Mouse (Mus musculus) lung, embryonic 16.5 days (tissue): ENCODE data around the gene Phf10. TPM values are rescaled to one million over a fixed set of nuclear protein-coding genes. Genes with fewer than 3 reads are reported as not detected.
"Not testable (repeated sequence)": the region's sequence is repeated elsewhere in the genome, so short reads cannot be mapped to it uniquely, and the experiment has no call there.

Experiments used
- ATAC-seq: fragments of 200-750 bp; cut with Nextera tagmentation; 2 replicates; pipeline ENCODE4 v1.8.0; 2017; ENCODE audit warnings: low read depth, mild to moderate bottlenecking, moderate library complexity
- H3K27ac ChIP-seq: fragments of 300-500 bp; sonication (generic); 2 replicates; pipeline ENCODE4 v1.5.1; 2014; ENCODE audit warnings: mild to moderate bottlenecking, control low read depth, low read length
- H3K27me3 ChIP-seq: fragments of 300-500 bp; sonication (generic); 2 replicates; pipeline ENCODE4 v1.6.1; 2014; ENCODE audit warnings: low read depth, low read length, mixed read lengths; ENCODE audit not compliant: control insufficient read depth, insufficient read depth
- H3K36me3 ChIP-seq: fragments of 300-500 bp; sonication (generic); 2 replicates; pipeline ENCODE4 v1.6.1; 2014; ENCODE audit warnings: low read length; ENCODE audit not compliant: control insufficient read depth, insufficient read depth
- H3K4me1 ChIP-seq: fragments of 300-500 bp; sonication (generic); replicated peaks from 2 replicates; pipeline ENCODE4 v1.6.1; 2014; ENCODE audit warnings: low read length, mixed read lengths; ENCODE audit not compliant: control insufficient read depth, insufficient read depth
- H3K4me2 ChIP-seq: fragments of 300-500 bp; sonication (generic); 2 replicates; pipeline ENCODE4 v1.6.1; 2014; ENCODE audit warnings: low read depth, low read length, control low read depth
- H3K4me3 ChIP-seq: fragments of 300-500 bp; sonication (generic); 2 replicates; pipeline ENCODE4 v1.5.1; 2014; ENCODE audit warnings: mild to moderate bottlenecking, low read length, control low read depth
- H3K9ac ChIP-seq: fragments of 300-500 bp; sonication (generic); 2 replicates; pipeline ENCODE4 v1.6.1; 2014; ENCODE audit warnings: low read length, control low read depth
- H3K9me3 ChIP-seq: fragments of 300-500 bp; sonication (generic); 2 replicates; pipeline ENCODE4 v1.6.1; 2016; ENCODE audit warnings: low read length; ENCODE audit not compliant: control insufficient read depth
- WGBS: fragments of 180-500 bp; shearing (Covaris S2); extraction: QIAGEN DNeasy Blood & Tissue Kit; methylation state at CpG from one replicate; pipeline ENCODE4 v1.1.7; 2014; 5-methylcytosine and 5-hydroxymethylcytosine counted together
- polyA plus RNA-seq: library from polyadenylated mRNA; unstranded; fragments of >200 nt; fragmentation: Nextera tagmentation; extraction: Ambion mirVana; gene quantifications from 2 replicates; pipeline ENCODE4 v1.2.1, GENCODE M21; 2015

Gene Phf10
- polyA plus RNA-seq: 36.1 and 36.6 TPM in 2 replicates

- H3K36me3 ChIP-seq, H3K9me3 ChIP-seq, H3K4me1 ChIP-seq, H3K27me3 ChIP-seq: not testable (repeated sequence)
- Histone ChIP-seq H3K9ac (peak within 1 kb of the TSS; percentile 74), H3K4me3 (peak within 1 kb of the TSS; percentile 65), H3K27ac (peak within 1 kb of the TSS; percentile 67; the same call in 1 of the 2 replicates), H3K4me2 (peak within 1 kb of the TSS; percentile 81)
- under 1% methylated on average over 33 of the region's 100 CpGs for WGBS
- ATAC-seq: peak; percentile 87
Measured at GRCm38 (mm10) chr17:14960951-14961556, at the start of gene Phf10. Gene Phf10, minus strand, starts transcription at chr17:14961273.

DNA sequence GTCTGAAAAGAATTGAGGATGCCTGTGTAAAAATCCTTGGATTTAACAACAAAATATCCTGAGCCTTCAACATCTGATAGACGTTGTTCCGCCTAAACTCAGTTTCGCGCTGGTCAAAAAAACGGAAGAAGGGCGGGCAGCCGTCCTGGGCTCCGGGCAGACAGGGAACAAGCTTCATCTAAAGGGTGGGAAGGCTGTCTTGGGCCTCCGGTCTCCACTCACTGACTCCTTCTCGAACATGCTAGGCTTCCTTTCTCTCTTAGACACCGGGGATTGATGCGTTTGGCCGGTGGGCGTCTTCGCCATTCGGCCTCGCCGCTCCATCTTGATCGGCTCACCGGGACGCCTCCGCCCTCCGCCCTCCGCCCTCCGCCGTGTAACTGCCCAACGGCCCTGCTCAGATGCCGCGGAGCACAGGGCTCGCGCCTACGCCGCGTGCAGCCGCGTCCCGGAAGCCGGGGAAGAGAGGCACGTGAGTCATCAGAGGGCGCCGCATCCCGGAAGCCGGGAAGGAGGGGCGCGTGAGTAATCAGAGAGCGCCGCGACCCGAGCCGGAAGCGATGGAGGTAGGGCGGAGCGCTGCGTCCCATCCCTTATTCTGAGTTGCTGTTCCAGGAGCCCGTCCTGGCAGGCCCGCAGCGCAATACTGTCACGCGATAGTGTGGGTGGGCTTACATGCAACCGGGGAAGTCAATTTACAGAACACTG, 48.8 kb upstream of the Phf10 start, which contains the start of gene Gm3435:
Gene Gm3435, plus strand, starts transcription at position 471 of the 708 bp plus-strand sequence.
- not testable (repeated sequence) for H3K27ac ChIP-seq, H3K4me1 ChIP-seq, H3K27me3 ChIP-seq, H3K4me2 ChIP-seq, H3K36me3 ChIP-seq, H3K9ac ChIP-seq, H3K9me3 ChIP-seq, H3K4me3 ChIP-seq
- ATAC-seq: peak; percentile 99
- WGBS: no CpG with 5 or more reads among the region's 60 CpGs

GRCm38 (mm10) chr17:15009088-15009487, 48.0 kb upstream of the Phf10 start:
- H3K27ac ChIP-seq, ATAC-seq, H3K4me2 ChIP-seq, H3K27me3 ChIP-seq, H3K9me3 ChIP-seq, H3K9ac ChIP-seq, H3K36me3 ChIP-seq, H3K4me1 ChIP-seq, H3K4me3 ChIP-seq: not testable (repeated sequence)
- WGBS: no CpG with 5 or more reads among the region's 3 CpGs

GRCm38 (mm10) chr17:15000047-15000446, 39.0 kb upstream of the Phf10 start:
- not testable (repeated sequence) for H3K9ac ChIP-seq, H3K4me2 ChIP-seq, H3K9me3 ChIP-seq, H3K4me1 ChIP-seq, ATAC-seq, H3K4me3 ChIP-seq, H3K27me3 ChIP-seq, H3K36me3 ChIP-seq, H3K27ac ChIP-seq
- WGBS: no CpG with 5 or more reads among the region's 4 CpGs

DNA sequence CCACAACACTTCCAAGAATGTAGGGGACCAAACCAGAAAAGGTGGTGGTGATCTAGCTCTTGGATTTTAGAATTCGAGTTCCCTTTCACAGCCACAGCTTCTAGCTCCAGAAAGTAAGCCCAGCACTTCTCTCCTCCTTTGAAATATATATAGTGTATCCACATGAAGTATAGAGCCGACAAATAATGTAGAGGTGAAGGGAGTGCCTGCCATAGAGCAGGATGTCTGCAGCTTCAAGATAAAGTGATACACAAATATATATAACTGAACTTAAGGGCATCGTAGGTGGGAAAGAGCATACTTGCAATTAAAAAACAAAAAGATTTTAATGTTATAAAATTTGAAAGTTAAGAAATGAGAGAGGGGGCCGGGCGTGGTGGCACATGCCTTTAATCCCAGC, 33.1 kb upstream of the Phf10 start:
- WGBS: no CpG with 5 or more reads among the region's 5 CpGs
- H3K9me3 ChIP-seq, H3K4me1 ChIP-seq, H3K9ac ChIP-seq, ATAC-seq, H3K27me3 ChIP-seq, H3K36me3 ChIP-seq, H3K4me3 ChIP-seq, H3K4me2 ChIP-seq, H3K27ac ChIP-seq: not testable (repeated sequence)

- H3K4me3 ChIP-seq, H3K9ac ChIP-seq, H3K27me3 ChIP-seq, H3K36me3 ChIP-seq, H3K4me1 ChIP-seq, H3K27ac ChIP-seq, H3K4me2 ChIP-seq, H3K9me3 ChIP-seq: not testable (repeated sequence)
- peak; percentile 84 for ATAC-seq
- WGBS: no CpG with 5 or more reads among the region's 47 CpGs
Measured at GRCm38 (mm10) chr17:14993139-14993832, 32.2 kb upstream of the Phf10 start.

DNA sequence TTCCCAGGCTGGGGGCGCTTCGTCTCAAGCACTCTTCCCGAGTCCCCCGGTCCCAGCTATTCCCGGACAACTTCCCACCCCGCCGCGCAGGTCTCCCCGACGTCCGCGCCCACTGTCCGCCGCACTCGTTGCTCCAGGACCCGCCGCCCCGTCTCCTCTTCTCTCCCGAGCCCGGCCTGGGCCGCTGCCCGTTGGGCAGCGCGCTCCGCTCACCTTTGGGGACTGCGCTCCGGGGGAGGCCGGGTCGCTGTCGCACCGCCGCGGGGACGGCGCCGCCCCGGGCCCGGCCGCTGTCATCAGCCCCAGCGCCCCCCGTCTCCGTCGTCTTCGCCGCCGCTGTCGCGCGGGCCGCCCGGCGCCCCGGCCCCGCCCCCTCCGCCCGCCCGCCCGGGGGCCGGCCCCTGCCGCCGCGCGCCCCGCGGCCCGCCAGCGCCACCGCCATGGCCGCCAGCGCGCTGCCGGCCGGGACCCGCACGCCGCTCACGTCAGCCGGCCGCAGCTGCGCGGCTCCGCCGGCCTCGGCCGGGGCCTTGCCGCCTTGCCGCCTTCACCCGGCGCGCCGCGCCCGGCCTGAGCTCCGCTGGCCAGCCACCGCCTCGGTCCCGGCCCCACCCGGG, 31.6 kb upstream of the Phf10 start:
- H3K9me3 ChIP-seq, H3K9ac ChIP-seq, H3K27ac ChIP-seq, H3K36me3 ChIP-seq, H3K4me1 ChIP-seq, H3K4me3 ChIP-seq, H3K27me3 ChIP-seq, H3K4me2 ChIP-seq: not testable (repeated sequence)
- WGBS: no CpG with 5 or more reads among the region's 98 CpGs
- ATAC-seq: peak; percentile 82

DNA sequence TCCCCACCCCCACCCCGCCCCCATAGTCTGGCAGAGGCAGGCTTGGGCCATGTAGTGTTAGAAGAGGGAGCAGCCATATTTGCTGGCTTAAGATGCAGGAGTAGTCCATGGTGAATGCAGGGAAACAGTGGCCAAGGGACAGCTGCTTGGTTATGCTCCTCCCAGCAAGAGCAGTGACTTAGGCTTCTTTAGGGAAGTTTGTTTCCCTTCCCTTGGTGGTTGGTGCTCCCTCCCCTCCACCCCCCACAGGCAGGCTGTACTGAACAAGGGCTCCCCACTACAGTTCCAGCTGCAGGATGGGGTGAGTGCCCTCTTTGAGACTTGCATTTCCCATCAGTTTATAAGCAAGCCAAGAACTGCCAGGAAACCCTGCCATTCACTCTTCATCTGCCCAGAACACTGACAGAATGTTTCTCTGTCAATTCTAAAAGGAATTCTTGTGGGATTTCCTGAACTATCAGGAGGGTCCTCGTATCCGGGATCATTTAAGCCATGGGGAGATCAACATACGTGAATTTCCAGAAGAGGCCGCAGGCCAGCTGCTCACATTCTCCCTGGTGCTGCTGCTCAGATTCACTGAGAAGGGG, 29.1 kb upstream of the Phf10 start:
- not testable (repeated sequence) for ATAC-seq, H3K4me3 ChIP-seq, H3K9ac ChIP-seq, H3K27ac ChIP-seq, H3K4me1 ChIP-seq, H3K27me3 ChIP-seq, H3K4me2 ChIP-seq, H3K9me3 ChIP-seq, H3K36me3 ChIP-seq
- 91% methylated on average over 4 of the region's 5 CpGs for WGBS
